Mouse (Mus musculus): ENCODE measurements at regions not wholly inside any gene's neighbourhood (a gene's known extent, or its start where the extent isn't known, plus 50 kb on each side); places are given as distances from the start of the nearest gene placed in this dataset.

DNA sequence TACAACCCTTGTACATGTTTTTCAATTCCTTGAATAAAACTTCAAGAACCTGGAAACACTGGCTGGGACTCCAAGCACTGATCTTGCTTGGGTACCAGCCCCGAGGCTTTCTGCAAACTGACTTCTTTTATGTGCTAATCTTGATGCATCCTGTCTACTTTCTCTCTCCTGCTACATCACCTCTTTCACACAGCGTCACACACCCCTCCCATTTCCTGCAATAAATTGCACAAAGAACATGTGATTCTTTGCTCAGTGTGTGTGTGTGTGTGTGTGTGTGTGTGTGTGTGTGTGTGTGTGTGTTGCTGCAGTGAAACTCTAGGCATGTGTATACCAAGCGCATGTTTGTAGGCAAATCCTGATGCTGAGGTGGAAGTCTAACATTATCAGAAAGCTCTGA lies 487.7 kb upstream of the Hs6st1 start:
- peak; percentile 82 for DNase-seq (ENCODE audit: low read depth)

DNA sequence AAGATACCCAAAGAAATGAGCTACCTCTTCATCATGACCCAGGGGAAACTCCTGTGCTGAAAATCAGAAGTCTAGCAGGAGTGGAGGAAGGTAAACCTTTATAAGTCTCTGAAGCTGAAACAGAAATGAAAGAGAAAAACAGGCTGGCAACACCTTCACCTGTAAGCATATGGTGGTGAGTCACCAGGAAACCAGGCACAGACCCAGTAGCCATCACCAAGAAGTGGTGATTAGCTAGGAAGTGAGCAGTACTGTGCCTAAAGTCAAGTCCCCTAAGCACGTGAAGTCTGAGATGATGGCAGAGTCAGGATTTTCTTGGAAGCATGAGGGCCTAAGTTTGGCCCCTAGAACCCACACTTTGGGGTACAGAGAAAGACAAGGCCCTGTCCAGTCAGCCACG lies 480.3 kb upstream of the Hs6st1 start:
- no peak for DNase-seq (ENCODE audit: low read depth)

DNA sequence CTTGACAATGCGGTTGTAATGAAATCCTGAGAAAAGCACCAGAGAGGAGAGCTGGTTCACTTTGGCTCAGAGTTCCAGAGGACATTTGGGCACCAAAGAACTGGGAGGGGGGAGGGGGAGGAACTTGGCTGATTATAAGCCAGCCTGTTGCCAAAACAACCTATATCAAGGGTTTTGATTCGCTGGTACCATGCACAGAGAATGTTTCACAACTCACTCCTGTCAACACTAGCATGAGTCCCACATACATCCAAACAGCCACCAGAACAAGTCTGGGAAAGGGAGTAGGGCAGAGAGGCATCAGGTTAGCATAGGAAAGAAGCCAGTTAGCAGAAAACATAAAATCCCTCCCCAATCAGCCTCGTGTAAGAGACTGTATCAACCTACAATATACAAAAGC lies 479.3 kb upstream of the Hs6st1 start:
- DNase-seq (ENCODE audit: low read depth) = no peak

DNA sequence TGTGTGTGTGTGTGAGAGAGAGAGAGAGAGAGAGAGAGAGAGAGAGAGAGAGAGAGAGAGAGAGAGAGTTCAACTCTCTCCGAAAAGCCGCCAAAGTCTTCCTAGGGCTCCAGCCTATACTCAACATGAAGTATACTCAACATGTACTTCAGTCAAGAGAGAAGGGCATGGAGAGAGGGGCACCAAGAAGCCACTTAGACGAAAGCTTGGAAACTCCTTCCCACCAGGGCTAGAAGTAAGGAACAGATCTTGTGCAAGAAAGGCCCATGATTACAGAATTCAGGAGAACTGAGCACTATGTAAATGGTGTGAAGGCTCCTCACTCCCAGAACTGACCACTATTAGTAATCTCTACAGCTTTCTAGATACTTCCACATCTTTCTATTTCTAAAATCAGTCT lies 467.4 kb upstream of the Hs6st1 start:
- no peak for DNase-seq (ENCODE audit: low read depth)

DNA sequence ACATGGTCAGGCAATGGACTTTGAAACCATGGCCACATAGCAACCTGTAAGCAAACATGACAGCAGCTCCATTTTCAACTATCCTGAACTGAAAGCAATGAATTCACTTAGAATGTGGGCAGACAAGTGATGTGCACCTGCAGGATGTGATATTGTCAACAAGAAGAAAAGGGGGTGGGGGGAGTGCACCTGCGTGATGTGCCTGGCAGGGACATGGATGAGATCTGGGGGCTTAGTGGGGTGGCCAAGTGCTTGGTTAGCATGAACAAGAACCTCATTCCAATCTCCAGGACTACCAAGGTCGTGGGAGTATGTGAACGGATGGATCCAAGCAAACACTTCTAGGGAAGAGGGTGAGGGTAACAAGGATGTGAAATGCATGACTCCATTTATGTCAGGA lies 453.1 kb upstream of the Hs6st1 start:
- no peak for DNase-seq (ENCODE audit: low read depth)

DNA sequence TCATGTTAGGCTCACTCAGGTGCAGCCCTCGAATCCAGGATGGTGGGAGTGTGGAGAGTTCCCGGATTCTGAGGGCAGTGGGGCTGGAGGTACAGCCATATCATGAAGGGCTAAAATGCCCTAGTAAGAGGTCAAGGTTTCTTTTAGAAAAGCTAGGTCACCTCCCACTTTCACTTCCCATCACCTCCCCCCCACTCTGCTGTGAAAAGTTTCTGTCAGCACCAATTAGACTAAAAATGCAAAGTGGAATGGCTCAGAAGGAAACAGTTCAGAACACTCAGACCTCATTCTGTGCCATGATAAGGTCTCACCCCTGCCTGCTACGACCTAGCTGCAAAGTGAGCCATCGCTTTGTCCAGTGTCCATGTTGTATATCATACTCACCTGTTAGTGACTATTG lies 448.7 kb upstream of the Hs6st1 start:
- no peak for DNase-seq (ENCODE audit: low read depth)

DNA sequence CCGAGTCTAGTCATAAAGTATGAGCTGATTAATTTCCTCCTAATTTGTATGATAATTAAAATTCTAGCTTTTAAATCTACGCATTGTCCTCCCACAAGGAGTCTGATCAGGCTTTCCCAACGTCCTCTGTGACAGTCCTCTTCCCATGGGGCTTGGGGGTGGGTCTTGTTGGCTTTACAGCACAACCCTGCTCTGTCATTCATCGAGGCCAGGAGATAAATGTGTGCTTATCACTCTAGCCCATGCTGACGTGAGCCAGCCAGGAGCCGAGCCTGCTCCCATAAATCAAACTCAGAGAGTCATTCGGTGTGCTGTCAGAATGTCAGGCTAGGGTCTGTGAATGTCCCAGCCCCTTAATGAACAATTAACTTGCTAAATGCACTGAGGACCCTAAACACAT lies 425.6 kb upstream of the Hs6st1 start:
- DNase-seq (ENCODE audit: low read depth) = no peak

DNA sequence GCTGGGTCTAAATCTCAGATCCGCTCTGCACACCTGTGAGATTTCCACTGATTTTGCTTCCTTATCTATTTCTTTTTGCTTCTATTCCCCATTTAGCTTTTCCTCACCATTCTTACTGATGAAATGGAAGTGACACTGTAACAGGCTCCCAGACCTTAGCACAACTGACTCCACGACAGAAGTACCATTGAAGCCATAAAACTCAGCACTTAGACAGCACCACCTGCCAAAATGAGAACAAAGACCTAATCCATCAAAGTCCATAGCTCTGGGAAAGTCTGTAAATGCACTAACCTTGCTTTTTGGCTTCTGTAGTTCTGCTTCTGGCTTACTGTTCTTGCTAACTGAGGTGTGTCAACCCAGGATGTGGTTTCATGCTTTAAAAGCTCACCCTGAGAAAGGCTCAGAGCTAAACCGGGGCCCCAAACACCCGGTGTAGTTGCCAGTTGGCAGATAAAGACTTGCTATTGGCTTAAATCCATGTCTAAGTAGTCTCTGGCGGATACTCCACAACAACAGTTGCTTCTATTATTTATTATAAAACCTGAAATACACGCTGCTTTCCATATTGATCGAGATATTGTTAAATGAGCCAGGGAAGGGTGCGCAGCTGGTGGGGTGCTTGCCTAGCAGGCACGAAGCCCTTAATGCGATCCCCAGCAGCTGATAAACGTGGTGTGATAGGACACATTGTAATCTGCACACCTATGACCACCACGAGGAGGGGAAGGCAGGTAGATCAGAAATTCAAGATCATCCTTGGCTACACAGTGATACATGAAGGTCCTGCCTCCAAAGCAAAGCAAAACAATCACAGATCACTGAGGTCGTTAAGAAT lies 414.9 kb upstream of the Hs6st1 start:
- DNase-seq (ENCODE audit: low read depth) = peak; percentile 86

DNA sequence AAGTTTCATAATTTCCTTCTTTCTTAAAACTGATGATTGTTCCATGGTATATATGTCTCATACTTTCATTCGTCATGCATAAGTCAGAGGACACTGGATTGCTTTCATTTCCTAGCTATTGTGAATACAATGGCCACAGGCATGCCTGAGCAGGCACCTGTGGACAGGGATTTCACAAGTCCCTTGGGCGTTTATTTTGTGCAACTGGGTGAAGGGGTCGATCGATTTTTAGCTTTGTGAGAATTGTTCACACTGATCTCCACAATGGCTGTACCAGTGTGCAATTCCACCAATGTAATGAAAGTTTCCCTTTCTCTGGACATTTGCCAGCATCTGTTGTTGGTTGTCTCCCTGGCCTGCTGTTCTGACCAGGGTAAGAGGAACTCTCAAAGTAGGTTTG lies 405.2 kb upstream of the Hs6st1 start:
- no peak for DNase-seq (ENCODE audit: low read depth)

DNA sequence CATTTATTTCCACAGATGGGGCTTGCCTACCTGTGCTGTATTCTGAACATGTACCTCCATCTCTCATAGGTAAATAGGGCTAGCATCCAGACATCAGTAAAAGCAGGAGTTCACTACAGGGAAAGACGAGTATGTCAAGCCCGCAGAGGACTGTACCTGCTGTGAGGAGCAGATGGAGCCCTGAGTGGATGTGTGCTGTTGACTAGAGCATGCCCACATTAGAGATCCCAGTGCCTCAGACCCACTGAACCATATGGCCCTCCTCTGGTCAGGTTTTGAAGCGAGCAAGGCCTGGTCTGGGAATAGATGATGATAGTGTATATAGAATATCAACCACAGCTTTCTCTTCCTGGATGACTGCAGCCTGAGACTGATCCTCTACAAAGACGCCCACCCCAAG lies 394.7 kb upstream of the Hs6st1 start:
- DNase-seq (ENCODE audit: low read depth) = no peak

DNA sequence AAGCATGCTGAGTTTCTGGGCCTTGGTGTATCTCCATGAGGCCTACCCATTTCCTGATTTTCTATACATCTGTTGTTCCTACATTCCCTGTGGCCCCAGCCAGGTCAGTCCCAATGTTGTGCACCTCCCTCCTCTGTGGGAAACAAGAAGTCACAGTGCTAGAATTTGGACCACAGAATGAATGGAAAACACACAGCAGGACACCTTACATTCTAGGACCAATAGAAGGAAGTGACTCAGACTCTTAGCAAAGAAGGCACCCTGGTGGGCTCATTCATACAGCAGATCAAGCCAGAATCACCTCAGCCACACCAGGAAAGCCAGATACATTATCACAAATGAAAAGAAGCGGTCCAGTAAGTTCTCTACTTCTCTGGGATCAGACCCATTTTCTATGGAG lies 394.2 kb upstream of the Hs6st1 start:
- DNase-seq (ENCODE audit: low read depth) = no peak

DNA sequence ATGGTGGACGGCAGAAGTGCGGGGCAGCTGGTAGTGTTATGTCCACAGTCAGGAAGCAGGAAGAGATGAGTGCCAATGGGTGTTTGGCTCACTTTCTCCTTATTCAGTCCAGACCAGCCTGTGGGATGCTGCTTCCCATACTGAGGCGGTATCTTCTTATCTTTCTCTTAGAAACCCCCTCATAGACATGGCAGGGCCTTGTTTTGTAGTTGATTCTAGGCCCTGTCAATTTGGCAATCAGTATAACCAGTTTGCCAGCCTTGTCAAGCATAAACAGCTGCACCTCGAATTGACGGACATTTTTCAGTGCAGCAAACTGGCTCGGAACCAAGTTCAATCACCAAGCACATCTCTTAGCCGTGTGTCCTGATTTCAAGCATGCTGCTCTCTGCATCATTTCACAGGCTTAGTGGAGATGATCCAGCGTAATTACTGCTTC lies 385.7 kb upstream of the Hs6st1 start:
- DNase-seq (ENCODE audit: low read depth) = no peak

DNA sequence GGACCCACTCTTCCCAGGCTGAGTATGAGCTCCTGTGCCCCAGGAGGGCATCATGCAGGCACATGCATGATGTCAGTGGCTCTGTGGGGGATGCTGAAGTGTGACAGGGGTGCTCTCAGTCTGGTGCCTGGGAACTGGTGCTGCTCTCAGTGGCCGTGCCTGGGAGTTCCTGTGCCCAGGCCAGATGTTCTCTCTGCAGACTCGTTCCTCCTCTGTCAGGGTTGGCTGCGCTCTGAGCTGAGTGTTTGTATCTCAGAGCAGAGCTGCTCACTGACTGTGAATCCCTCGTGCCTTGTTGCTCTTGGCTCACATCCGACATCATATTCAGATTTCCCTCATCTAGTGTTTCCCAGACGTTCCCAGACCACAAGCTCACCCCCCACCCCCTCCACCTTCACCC lies 382.5 kb upstream of the Hs6st1 start:
- no peak for DNase-seq (ENCODE audit: low read depth)

DNA sequence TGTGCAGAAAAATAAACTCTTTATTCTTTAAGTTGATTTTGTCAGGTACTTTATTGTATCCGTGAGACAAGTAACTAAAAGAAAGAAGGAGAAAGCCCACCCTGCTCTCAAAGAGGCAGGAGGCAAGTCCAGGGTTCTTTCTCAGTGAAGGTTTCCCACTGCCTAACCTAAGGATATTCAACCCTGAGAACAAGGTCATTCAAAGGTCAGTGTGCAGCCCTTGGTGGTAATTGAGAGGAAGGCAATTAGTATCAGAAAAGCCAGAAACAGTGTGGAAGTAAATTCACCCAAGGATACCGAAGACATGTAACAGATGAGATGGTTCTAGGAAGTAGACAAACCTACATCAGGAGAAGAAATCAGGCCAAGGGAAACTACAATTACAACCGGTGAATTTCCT lies 373.9 kb upstream of the Hs6st1 start:
- no peak for DNase-seq (ENCODE audit: low read depth)

DNA sequence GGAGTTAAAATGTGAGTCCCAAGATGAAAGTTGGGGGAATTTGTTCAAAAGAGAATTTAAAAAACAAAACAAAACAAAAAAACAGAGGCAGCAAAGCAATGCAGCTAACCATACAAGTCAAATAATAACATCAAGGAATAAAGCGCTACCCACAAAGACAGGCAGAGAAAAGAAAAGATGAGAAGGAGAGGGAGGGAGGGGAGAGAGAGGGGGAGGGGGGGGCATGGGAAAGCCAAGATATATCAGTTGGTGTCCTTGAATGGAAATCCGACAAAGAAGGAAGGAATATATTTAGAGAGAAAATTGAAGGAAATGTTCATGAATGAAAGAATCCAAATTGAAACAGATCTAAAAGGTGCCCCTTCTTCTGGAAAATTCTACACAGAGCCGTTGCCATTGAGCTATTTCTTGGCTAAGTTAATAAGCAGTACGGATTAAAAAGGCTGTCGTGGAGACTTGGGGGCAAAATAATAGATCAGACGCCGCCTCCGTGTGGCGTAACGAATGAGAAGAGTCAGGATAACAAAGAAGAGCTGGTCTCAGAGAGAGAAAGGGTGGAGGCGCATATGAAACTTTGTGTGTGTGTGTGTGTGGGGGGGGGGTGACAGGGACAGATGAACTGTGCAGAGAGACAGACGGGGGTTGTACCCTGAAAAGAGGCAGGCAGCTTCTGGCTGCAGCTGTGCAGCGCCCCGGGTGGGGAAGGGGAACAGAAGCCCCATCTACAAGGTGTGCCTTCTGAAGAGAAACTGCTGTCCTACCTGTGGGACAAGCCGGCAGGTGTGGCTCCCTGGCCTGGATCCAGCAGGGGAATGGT lies 373.2 kb upstream of the Hs6st1 start:
- no peak for DNase-seq (ENCODE audit: low read depth)

DNA sequence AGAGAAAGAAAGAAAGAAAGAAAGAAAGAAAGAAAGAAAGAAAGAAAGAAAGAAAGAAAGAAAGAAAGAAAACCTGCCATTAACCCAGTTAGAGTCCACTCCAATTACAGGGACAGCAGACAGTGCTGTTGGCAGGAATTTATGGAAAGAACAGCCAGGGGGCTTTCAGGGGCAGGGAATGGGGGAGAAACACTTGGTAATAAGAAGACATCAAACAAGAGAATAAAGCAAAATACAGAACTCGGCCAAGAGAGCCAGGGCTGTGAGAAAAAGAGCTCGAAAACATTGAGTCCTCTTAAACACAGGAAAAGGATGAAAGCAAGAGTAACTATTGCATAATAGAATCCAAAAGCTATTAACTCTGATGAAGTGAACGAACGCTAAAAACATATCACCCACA lies 371.0 kb upstream of the Hs6st1 start:
- DNase-seq (ENCODE audit: low read depth) = no peak

DNA sequence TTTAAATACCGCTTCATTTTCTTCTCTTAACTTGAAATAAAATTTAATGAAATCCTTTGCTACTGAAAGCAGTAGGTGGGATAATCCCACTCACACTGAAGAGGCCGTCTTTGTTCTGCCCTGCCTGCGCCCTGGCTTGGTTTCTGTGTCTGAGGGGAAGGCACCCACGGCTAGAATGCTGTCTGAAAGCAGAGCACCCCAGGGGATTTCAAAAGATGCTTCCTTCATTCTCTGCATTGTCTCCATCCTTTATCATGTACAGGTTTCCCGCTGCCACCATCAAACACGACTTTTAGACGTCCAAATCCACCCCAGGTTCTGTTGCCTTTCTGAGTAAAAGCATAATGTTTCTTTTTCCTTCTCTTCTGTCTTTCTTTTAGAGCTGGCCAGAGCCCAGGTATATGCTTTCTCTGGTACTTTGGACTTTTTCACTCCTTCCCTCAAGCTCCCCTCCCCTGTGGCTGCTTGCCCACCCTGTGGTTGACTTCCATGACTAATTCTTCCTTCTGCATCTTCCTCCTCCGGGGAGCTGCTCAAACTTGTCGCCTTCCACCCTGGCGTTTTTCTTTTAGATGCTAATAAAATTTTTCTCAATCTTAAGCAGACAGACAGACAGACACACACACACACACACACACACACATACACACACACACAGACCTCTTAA lies 370.2 kb upstream of the Hs6st1 start:
- DNase-seq (ENCODE audit: low read depth) = no peak

DNA sequence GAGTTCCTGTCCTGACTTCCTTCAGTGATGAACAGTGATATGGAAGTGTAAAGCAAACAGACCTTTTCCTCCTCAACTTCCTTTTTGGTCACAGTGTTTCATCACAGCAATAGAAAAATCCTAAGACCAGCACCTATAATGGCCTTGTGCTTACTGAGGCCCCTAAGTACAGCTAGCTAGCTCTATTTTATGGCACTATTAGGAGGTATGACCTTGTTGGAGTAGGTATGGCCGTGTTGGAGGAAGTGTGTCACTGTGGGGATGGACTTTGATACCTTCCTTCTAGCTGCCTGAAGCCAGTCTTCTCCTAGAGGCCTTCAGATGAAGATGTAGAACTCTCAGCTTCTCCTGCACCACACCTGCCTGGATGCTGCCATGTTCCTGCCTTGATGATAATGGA lies 365.6 kb upstream of the Hs6st1 start:
- no peak for DNase-seq (ENCODE audit: low read depth)

DNA sequence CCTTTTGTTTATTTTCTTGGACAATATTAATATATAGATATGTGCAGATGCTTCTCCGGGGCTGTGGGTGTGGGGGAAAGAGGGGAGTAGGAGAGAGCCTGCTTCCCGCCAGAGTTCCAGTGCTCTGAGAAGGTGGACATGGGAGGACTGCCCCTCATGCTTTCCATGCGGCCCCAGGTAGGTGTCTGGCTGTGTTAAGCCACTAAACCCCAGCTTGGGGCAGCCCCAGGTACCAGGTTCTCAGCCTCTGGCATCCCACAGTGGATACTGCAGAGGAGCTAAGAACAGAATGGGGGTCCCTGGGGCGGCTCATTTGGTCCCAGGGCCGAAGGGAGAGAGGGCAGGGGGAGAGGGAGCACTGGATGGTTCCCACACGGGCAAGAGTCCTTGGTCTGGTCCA lies 361.9 kb upstream of the Hs6st1 start:
- DNase-seq (ENCODE audit: low read depth) = no peak

DNA sequence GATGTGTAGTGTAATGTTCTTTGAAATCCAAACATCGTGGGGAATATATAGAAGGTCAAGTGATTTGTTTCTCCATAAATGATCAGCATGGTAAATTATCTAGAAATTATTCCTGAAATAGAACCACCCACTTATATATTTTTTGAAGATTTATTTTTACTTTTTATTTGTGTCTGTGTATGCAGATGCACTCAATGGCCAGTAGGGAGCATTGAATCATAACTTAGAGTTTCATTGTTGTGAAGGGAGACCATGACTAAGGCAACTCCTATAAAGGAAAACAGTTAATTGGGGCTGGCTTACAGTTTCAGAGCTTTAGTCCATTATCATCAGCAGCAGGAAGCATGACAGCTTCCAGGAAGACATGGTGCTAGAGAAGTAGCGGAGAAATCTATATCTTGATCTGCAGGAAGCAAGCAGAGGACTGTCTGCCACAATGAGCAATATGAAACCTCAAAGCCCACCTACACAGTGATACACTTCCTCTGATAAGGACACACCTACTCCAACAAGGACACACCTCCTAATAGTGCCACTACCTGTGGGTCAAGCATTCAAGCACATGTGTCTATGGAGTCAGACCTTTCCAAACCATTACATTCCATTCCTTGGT lies 359.9 kb upstream of the Hs6st1 start:
- peak; percentile 43 for DNase-seq (ENCODE audit: low read depth)

DNA sequence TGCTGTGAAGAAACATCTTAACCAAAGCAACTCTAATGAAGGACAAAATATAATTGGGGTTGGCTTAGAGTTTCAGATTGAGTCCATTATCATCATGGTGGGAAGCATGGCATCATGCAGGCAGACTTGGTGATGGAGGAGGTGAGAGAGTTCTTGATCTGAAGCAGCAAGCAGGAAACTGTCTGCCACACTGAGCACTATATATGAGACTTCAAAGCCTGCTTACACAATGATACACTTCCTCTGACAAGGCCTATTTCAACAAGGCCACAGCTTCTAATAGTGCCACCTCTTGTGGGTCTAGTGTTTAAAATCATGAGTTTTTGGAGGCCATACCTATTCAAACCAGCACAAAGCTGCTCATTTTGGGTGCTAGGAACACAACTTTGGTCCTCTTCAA lies 359.0 kb upstream of the Hs6st1 start:
- DNase-seq (ENCODE audit: low read depth) = peak; percentile 57

DNA sequence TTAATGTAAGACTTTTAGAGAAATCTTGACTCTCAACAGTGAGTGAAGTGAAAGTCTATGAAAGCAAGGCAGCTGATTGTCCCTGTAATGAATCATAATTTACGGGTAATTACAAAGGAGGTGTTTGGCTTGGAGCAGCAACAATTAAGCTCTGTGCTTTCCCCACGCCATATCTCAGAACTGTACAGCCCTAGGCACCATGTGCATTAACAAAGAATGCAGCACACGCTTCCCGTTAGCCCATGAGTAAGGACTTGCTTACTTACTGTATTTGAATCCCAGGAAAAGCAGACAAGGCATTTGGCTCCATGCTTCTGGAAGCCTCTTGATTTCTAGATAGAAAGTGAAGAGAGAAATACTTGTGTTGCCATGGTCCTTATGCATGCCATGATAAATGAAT lies 354.2 kb upstream of the Hs6st1 start:
- DNase-seq (ENCODE audit: low read depth) = no peak

DNA sequence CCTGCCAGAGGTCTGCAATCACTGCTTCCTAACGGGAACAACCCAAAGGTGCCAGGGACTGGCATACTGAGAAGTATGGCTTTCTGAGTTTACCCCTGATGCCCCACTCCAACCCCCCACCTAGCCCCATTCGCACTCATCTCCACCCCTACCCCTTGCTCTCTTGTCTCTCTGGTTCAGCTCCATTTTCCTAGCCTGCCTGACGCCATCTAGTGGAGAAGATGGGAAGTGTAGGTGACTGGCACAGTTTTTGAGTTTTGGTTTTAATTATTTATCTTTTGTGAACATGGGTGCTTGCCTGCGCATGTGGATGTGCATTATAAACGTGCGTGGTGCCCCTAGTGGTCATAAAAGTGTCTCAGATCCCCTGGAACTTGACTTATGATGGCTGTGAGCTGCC lies 352.3 kb upstream of the Hs6st1 start:
- peak; percentile 35 for DNase-seq (ENCODE audit: low read depth)

Data from naive thymus-derived CD4-positive, alpha-beta T cell, adult 2 months (primary cell).